Mouse (Mus musculus) lung, adult 2 months (tissue): ENCODE measurements around the gene Gipr. TPM values are rescaled to one million over a fixed set of nuclear protein-coding genes. Genes with fewer than 3 reads are reported as not detected.

Experiments
- DNase-seq: peaks from one replicate; pipeline ENCODE4 v3.0.0; 2022
- H3K4me1 ChIP-seq: fragments of 200-500 bp; 2 replicates; pipeline ENCODE4 v1.6.1; 2011; ENCODE audit warnings: low read length; ENCODE audit not compliant: control insufficient read depth, insufficient read depth
- H3K4me3 ChIP-seq: fragments of 200-500 bp; replicated peaks from 2 replicates; pipeline ENCODE3; 2011; ENCODE audit warnings: low read depth, mild to moderate bottlenecking, control low read depth, low read length; ENCODE audit errors: extremely low read depth
- CTCF ChIP-seq: fragments of 200-500 bp; IDR thresholded peaks from 2 replicates; pipeline ENCODE4 v1.5.1; 2011; ENCODE audit warnings: mild to moderate bottlenecking, low read length, control low read depth; ENCODE audit not compliant: insufficient read depth
- POLR2A ChIP-seq: fragments of 200-500 bp; IDR thresholded peaks from 2 replicates; pipeline ENCODE4 v1.6.1; 2011; ENCODE audit warnings: low read depth, mild to moderate bottlenecking, control low read depth, low read length, borderline replicate concordance; ENCODE audit errors: extremely low read depth
- WGBS: fragments of 180-500 bp; shearing (Covaris S2); methylation state at CpG from one replicate; pipeline ENCODE4 v1.1.7; 2018; 5-methylcytosine and 5-hydroxymethylcytosine counted together
- polyA plus RNA-seq: library from polyadenylated mRNA; depleted of rRNA; stranded (reverse); fragments of >200 nt; gene quantifications from 2 replicates; pipeline ENCODE4 v1.2.3, GENCODE M21; 2012

Gene Gipr
- polyA plus RNA-seq, 1 experiment: 0.19 TPM

DNA sequence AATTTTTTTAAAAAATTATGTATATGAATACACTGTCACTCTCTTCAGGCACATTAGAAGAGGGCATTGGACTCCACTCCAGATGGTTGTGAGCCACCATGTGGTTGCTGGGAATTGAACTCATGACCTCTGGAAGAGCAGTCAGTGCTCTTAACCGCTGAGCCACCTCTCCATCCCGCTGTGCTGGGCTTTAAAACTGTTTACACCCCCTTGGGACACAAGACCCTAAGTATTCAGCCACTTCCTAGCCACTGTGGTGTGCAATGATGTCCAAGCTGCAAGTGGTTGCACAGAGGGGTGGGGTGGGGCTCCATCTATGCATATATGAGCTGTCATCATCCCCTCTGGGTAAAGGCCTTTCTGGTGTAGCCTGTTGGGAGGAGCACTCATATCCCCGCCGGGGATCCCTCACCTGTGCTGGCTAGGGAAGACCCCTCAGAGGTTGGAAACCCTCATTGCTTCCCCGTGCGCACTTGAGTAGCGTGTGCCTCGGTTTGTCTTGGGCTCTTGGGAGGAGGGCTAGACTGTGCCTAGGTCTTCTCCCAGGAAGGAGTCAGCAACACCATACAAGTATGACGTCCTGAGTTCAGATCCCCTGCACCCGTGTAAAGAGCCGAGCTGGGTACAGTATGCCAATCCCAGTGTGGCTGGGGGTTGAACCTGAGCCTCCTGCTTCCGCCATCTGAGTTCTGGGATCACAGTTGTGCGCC lies 42.4 kb upstream of the Gipr start:
- Histone ChIP-seq H3K4me1 (peaks cover 4% of the 10 kb centered on the region), H3K4me3 (no peak overlapping the region)
- no peak for DNase-seq
- TF ChIP-seq CTCF: no peak
- TF ChIP-seq POLR2A: no peak
- WGBS: 79% methylated on average over 13 of the region's 13 CpGs

DNA sequence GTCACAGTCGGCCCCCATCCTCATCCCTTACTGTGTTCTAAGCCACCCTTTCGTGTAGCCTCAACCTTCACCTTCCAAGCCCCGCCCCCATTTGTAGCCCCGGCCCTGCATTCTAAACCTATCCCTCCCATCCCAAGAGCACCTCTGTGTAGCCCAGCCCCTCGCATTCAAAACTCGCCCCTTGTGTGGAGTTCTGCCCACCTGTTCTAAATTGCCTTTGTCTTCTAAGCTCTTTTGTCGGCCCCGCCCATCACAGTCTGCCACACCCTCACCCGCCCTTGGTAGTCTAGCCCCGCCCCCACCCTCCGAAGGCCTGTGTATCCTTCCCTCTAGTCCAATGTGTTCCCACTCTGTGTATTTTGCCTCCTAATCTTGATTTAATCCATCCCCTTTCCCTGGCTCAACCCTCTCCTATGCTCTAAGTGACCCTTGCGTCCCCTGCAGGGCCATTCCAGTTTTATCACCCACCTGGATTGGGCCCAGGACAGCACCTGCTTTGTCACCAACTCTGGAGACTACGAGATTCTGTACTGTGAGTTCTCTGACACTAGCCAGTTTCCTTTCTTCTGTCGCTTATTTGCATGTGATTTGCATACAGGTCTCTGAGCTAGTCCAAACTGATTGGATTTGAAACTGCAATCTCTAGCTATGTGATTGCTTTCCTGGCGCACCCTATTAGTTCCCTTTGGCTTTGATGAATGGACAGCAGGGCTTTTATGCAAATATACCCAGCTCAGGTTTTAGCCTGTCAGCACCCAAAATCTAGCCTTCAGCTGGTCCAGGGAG lies 36.3 kb upstream of the Gipr start:
- WGBS: 65% methylated on average over 15 of the region's 15 CpGs
- Histone ChIP-seq H3K4me1 (no peaks in the 10 kb centered on the region), H3K4me3 (no peak overlapping the region)
- no peak for DNase-seq
- no peak for TF ChIP-seq POLR2A
- TF ChIP-seq CTCF: no peak

DNA sequence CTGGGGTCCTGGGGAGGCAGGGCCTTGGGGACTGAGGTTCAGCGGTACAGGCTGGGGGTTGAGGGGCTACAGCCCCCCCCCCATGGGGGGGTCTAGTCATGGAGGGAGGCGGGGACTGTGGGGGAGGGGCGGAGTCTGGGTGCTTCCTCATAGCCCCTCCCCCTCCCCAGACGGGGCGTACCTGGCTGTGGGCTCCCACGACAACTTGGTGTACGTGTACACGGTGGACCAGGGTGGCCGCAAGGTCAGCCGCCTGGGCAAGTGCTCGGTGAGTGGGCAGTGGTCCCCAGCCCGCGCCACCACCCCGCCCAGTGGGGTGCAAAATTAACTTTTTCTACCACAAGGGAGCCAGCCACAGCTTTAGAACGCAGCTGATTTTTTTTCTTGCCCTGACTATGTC lies 35.7 kb upstream of the Gipr start:
- Histone ChIP-seq H3K4me3 (no peak overlapping the region), H3K4me1 (no peaks in the 10 kb centered on the region)
- TF ChIP-seq POLR2A (no peak), CTCF (no peak)
- 75% methylated on average over 13 of the region's 15 CpGs for WGBS
- DNase-seq: no peak

DNA sequence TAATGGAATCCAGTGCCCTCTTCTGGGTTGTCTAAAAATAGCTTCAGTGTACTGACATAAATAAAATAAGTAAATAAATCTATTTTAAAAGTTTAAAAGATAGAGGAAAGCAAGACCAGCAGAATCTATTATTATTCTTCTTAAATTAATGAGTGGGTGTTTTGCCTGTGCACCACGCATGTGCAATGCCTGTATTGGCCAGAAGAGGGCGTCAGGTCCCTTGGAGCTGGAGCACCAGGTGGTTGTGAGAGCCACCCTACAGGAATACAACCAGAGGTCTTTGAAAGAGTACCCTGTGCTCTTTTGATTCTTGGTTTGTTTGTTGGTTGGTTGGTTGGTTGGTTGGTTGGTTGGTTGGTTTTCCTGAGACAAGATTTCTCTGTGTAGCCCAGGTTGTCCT lies 32.1 kb upstream of the Gipr start:
- no peak for DNase-seq
- WGBS: 38% methylated on average over 2 of the region's 2 CpGs
- TF ChIP-seq POLR2A: no peak
- peak; percentile 79 for TF ChIP-seq CTCF
- Histone ChIP-seq H3K4me3 (no peak overlapping the region), H3K4me1 (no peaks in the 10 kb centered on the region)

DNA sequence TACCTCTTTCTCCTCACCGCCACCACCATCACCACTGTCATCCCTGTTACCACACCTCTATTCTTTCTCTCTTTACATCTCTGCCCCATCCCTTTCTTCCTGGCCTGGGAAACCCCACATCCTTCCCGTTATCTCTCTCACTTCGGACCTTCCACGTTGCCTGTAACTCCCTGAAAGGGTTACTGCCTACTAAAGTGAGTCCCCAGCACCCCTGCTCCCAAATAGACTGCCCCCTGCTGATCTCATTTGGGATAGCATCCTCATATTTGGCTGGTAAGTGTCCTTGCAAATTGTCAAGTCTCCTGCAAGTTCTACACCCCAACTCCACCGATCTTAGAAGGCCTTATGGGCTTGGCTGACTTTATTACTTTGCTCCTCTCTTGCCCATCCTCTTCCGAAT lies 30.7 kb upstream of the Gipr start:
- DNase-seq: no peak

DNA sequence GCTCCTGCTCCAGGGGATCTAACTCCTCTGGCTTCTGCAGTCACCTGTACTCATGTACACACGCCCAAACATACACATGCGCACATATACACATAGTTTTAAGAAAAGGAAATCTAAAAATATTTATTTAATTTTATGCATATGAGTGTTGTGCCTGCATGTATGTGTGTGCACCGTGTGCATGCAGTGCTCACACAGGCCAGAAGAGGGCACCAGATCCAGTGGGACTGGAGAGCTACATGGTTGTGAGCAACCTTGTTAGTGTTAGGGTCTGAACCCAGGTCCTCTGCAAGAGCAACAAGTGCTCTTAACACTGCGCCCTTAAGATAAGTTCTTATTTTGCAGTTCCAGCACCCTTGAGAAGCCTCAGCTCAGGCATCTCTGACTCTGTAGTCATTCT lies 28.7 kb upstream of the Gipr start:
- Histone ChIP-seq H3K4me1 (no peaks in the 10 kb centered on the region), H3K4me3 (no peak overlapping the region)
- no peak for DNase-seq
- 98% methylated on average over 4 of the region's 4 CpGs for WGBS
- peak; percentile 28; the same call in 1 of the 2 replicates for TF ChIP-seq CTCF
- TF ChIP-seq POLR2A: no peak

More for the DNA sequence above, 30.7 kb upstream of the Gipr start:
- no peak overlapping the region for H3K4me3 ChIP-seq
- WGBS: 54% methylated on average over 6 of the region's 6 CpGs
- H3K4me1 ChIP-seq: no peaks in the 10 kb centered on the region
- peak; percentile 55 for TF ChIP-seq CTCF
- no peak for TF ChIP-seq POLR2A

DNA sequence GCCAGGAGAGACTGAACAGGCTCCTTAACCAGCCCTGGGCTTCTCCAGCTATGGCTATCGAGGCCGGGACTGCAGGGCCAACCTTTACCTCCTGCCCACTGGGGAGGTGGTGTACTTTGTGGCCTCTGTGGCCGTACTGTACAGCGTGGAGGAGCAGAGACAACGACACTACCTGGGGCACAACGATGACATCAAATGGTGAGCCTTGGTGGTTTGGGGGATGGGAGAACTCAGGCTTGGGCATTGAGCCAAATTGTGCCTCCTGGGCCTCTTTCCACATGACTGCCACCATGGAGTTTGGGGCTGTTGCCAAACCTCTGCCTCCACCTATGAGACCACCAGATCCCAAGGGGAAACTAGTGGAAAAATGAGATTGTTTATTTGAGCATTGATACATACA lies 18.8 kb upstream of the Gipr start:
- DNase-seq: no peak
- peaks cover 3% of the 10 kb centered on the region for H3K4me1 ChIP-seq
- TF ChIP-seq POLR2A (no peak), CTCF (no peak)
- 72% methylated on average over 6 of the region's 6 CpGs for WGBS
- H3K4me3 ChIP-seq: no peak overlapping the region

DNA sequence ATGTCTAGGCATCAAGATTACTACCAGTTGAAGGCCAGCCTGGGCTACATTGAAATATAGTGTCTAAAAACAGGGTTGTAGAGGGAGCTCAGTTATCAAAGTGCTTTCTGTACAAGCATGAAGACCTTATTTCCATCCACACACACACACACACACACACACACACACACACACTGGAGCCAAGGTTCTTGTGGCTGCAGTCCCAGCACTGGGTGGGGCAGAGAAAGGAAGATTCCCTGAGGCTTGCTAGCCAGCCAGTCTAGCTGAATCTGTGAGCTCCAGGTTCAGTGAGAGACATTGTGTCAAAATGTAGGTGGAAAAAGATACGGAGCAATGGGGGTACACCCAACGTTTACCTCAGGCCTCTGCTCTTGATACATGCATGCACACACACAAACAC lies 18.3 kb upstream of the Gipr start:
- no peak for DNase-seq
- WGBS: 74% methylated on average over 2 of the region's 2 CpGs
- TF ChIP-seq CTCF: no peak
- no peak for TF ChIP-seq POLR2A
- peaks cover 5% of the 10 kb centered on the region for H3K4me1 ChIP-seq
- H3K4me3 ChIP-seq: no peak overlapping the region

DNA sequence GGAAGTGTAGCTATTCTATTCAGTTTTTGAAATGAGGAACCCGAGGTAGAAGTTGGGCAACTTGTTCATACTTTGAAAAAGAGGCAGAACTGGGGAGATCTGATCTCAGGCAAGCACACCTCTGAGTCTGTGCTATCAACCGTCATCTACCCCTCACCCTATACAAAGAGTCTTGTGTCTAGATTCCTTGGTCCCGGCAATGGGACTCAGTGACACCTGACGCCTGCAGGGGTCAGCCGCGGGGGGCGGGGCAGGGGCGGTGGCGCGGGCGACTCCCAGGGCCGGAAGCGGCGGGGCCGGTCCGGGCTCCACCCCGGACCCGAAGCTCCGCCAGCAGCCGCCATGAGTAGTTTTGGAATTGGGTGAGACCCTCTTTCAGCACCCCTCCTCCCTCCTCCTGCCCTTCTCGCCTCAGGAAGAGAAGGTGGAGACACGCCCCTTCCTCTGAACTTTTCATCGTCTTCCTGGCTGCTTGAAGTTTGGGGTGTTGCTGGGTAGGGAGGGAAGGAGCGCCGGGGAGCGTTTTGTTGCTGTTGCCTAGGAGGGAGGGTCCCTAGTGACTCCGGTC lies 15.0 kb upstream of the Gipr start:
- peak; percentile 56 for DNase-seq
- Histone ChIP-seq H3K4me3 (peak overlapping the region; percentile 98), H3K4me1 (peaks cover 9% of the 10 kb centered on the region)
- TF ChIP-seq POLR2A (no peak), CTCF (no peak)
- WGBS: under 1% methylated on average over 27 of the region's 27 CpGs

DNA sequence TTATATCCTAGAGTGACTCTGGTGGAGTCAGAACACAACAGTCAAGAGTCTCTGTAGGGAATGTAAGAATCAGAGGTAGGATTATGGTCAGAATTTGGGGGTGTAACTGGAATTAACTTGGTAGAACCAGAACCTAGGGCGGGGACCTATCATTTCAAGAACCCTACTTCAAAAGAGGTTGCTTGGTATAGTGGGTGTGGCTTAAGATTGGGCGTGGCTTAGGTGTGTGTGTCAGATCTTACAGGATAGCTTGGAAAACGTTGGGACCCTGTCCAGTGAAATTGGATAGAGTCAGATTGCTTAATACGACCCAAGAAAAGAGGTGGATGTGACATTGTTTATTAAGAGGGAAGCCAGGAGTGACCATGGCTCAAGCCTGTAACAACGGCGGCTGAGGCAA lies 14.0 kb upstream of the Gipr start:
- Histone ChIP-seq H3K4me3 (no peak overlapping the region), H3K4me1 (peaks cover 9% of the 10 kb centered on the region)
- DNase-seq: no peak
- no peak for TF ChIP-seq CTCF
- no peak for TF ChIP-seq POLR2A
- WGBS: 31% methylated on average over 6 of the region's 6 CpGs
